Mouse (Mus musculus) cerebellum, adult 2 months (tissue): ENCODE measurements at regions not wholly inside any gene's neighbourhood (a gene's known extent, or its start where the extent isn't known, plus 50 kb on each side); places are given as distances from the start of the nearest gene placed in this dataset.

ENCODE experiments used
- DNase-seq, 2 experiments: peaks; one replicate each; pipeline ENCODE4 v3.0.0; 2021
- H3K27ac ChIP-seq: fragments of 200-500 bp; 2 replicates; pipeline ENCODE4 v1.5.1; 2012; ENCODE audit warnings: low read length, control low read depth, inconsistent platforms; ENCODE audit not compliant: insufficient read depth
- H3K27me3 ChIP-seq: fragments of 200-500 bp; 2 replicates; pipeline ENCODE4 v1.6.1; 2012; ENCODE audit warnings: inconsistent platforms, mild to moderate bottlenecking, low read length, moderate library complexity; ENCODE audit not compliant: control insufficient read depth, insufficient read depth
- H3K4me1 ChIP-seq: fragments of 200-500 bp; 2 replicates; pipeline ENCODE4 v1.6.1; 2011; ENCODE audit warnings: low read length; ENCODE audit not compliant: control insufficient read depth, insufficient read depth
- H3K4me3 ChIP-seq: fragments of 200-500 bp; replicated peaks from 2 replicates; pipeline ENCODE3; 2011; ENCODE audit warnings: mild to moderate bottlenecking, low read depth, low read length, control low read depth; ENCODE audit not compliant: insufficient read depth
- CTCF ChIP-seq: fragments of 200-500 bp; IDR thresholded peaks from 2 replicates; pipeline ENCODE4 v1.5.1; 2011; ENCODE audit warnings: low read depth, mild to moderate bottlenecking, control low read depth, low read length, moderate library complexity, borderline replicate concordance; ENCODE audit not compliant: insufficient read depth
- POLR2A ChIP-seq: fragments of 200-500 bp; IDR thresholded peaks from 2 replicates; pipeline ENCODE4 v1.6.1; 2011; ENCODE audit warnings: low read length, control low read depth, borderline replicate concordance; ENCODE audit not compliant: insufficient read depth
- WGBS: fragments of 180-500 bp; shearing (Covaris S2); methylation state at CpG from one replicate; pipeline ENCODE4 v1.1.7; 2018; 5-methylcytosine and 5-hydroxymethylcytosine counted together

DNA sequence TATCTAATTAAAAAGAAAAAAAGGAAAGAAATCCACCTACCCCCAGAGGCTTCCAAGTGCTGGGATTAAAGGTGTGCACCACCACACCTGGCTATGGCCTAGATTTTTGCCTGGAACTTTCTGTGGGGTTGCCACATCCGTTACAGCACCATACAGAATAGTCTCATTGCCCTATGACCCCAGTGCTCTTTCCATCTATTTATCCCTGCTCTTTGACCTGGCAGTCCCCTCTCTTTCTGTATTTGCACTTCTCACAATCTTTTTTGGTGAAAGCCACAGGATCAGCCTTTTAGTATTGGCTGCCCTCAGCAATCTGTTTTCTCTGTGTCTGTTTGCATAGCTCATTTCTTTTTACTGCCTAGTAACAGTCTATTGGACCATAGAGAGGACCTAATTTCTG lies 197.9 kb upstream of the Bcor start:
- WGBS, result 67% methylated on average over 1 of the region's 1 CpGs
- Histone ChIP-seq H3K27me3 (no peaks in the 10 kb centered on the region), H3K4me3 (no peak overlapping the region), H3K27ac (no peak overlapping the region), H3K4me1 (no peaks in the 10 kb centered on the region)
- no peak for TF ChIP-seq POLR2A
- TF ChIP-seq CTCF, result no peak
- DNase-seq, result no peak

DNA sequence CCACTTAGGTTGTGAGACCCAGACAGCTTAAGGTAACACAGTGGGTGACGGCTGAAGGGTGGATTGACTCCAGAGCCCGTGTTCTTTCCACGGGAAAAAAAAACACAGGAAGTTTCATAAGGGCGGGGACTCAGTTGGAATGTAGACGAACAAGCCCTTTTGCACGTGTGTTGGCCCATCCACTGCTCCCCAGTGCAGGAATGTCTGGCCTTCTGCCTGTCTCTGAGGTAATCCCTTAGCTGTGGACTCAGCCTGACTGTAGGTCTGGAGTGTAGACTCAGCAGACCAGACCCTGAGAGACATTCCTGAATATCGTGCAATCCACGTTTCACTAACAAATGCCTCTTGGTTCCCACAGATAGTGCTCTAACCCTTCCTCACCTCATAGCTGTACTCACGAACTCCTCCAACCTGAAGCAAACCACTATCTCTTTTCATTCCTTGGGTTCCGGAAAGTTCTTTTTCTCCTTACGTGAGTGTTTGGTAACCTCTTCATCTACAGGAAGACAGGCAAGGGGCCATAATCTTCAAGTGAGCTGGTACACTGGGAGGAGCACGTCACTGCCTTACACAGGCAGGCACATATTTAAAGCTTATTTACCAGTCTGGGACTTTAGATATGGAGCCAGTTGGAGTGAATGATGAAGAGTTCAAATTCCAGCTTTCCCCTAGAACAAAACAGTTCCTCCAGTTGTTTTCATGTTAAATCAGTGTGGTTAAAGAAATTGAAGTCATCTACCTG lies 205.6 kb upstream of the Bcor start:
- Histone ChIP-seq H3K27ac (no peak overlapping the region), H3K27me3 (no peaks in the 10 kb centered on the region), H3K4me3 (no peak overlapping the region), H3K4me1 (no peaks in the 10 kb centered on the region)
- DNase-seq, result no peak
- TF ChIP-seq POLR2A (no peak), CTCF (no peak)
- WGBS, result 51% methylated on average over 12 of the region's 12 CpGs

DNA sequence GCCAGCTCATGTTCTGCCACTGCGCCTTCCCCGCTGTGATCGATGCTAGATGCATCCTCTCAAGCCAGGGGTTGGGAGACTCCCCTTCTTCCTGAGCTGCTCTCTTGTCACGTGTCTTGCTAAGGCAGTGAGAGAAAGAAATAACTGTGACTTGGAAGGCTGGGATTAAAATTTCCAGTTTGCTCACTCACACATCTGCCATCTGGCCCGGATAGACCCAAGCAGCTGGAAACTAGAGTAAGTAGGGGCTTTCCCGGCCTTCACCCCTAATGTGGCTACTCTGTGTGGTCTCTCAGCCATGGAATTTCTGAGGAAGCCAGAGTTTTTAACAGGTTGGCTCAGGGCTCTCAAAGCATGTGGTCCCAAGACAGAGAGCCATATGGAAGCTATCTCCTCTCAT lies 206.6 kb upstream of the Bcor start:
- no peak for TF ChIP-seq CTCF
- no peak for TF ChIP-seq POLR2A
- DNase-seq, result no peak
- Histone ChIP-seq H3K27me3 (no peaks in the 10 kb centered on the region), H3K4me3 (no peak overlapping the region), H3K27ac (no peak overlapping the region), H3K4me1 (no peaks in the 10 kb centered on the region)
- WGBS, result 55% methylated on average over 6 of the region's 6 CpGs

GRCm38 (mm10) chrX:12373670-12374069 lies 213.5 kb upstream of the Bcor start:
- WGBS, result 87% methylated on average over 6 of the region's 6 CpGs
- Histone ChIP-seq H3K4me3 (no peak overlapping the region), H3K27ac (no peak overlapping the region), H3K27me3 (no peaks in the 10 kb centered on the region), H3K4me1 (no peaks in the 10 kb centered on the region)
- no peak for DNase-seq
- TF ChIP-seq POLR2A, result no peak
- TF ChIP-seq CTCF, result no peak

GRCm38 (mm10) chrX:12375796-12376195 lies 211.8 kb upstream of the Atp6ap2 start:
- TF ChIP-seq CTCF, result no peak
- no peak for TF ChIP-seq POLR2A
- DNase-seq, result no peak
- H3K27me3 ChIP-seq, result no peaks in the 10 kb centered on the region
- H3K27ac ChIP-seq, result no peak overlapping the region
- no peak overlapping the region for H3K4me3 ChIP-seq
- WGBS, result 75% methylated on average over 1 of the region's 1 CpGs
- H3K4me1 ChIP-seq, result no peaks in the 10 kb centered on the region

DNA sequence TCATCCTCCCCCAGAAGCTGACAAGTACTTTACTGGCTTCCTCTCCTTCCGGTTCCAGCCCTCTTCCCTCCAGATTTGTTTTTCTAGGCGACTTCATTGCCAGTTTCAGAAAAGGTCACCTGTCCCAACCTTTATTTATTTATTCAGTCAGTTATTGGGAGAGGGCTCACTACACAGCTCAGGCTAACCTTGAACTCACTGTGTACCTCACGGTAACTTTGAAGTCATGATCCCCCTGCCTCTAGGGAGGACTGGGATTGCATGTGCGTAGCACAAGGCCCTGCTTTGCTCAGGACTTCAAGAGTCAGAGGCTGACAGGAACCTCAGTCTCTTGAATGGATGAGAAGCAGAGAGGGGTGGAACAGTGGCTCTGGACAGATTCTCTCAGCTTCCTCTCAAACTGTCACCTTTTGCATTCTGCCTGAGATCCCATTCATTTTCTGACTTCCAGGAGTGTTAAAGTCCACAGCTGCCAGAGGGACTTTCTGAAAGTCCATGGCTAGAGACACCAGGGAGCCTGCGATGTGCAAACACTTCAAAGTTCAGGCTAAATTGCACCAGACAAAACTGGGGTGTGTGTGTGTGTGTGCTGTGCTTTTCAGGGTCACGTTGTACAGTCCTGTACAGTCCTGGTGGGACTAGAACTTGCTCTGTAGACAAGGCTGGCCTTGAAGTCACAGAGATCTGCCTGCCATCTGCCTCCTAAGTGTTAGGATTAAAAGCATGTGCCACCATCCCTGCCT lies 211.2 kb upstream of the Atp6ap2 start:
- no peaks in the 10 kb centered on the region for H3K4me1 ChIP-seq
- H3K4me3 ChIP-seq, result no peak overlapping the region
- no peaks in the 10 kb centered on the region for H3K27me3 ChIP-seq
- WGBS, result 79% methylated on average over 6 of the region's 6 CpGs
- TF ChIP-seq POLR2A (no peak), CTCF (no peak)
- no peak for DNase-seq
- H3K27ac ChIP-seq, result no peak overlapping the region

GRCm38 (mm10) chrX:12377441-12377840 lies 210.2 kb upstream of the Atp6ap2 start:
- TF ChIP-seq POLR2A, result no peak
- TF ChIP-seq CTCF, result no peak
- no peak overlapping the region for H3K27ac ChIP-seq
- WGBS, result 26% methylated on average over 7 of the region's 7 CpGs
- H3K27me3 ChIP-seq, result no peaks in the 10 kb centered on the region
- H3K4me3 ChIP-seq, result no peak overlapping the region
- no peaks in the 10 kb centered on the region for H3K4me1 ChIP-seq
- no peak for DNase-seq

- Histone ChIP-seq H3K27me3 (no peaks in the 10 kb centered on the region), H3K4me1 (no peaks in the 10 kb centered on the region), H3K27ac (no peak overlapping the region), H3K4me3 (no peak overlapping the region)
- DNase-seq, result no peak
- 57% methylated on average over 7 of the region's 7 CpGs for WGBS
- TF ChIP-seq POLR2A (no peak), CTCF (no peak)
Observed at GRCm38 (mm10) chrX:12392145-12392825, 195.3 kb upstream of the Atp6ap2 start.
